Mouse (Mus musculus) thymus, adult 2 months (tissue): ENCODE data around the gene Atg10. TPM values are rescaled to one million over a fixed set of nuclear protein-coding genes. Genes with fewer than 3 reads are reported as not detected.

Source experiments
- DNase-seq: peaks from one replicate; pipeline ENCODE4 v3.0.0; 2021
- H3K27ac ChIP-seq: fragments of 200-500 bp; 2 replicates; pipeline ENCODE4 v1.5.1; 2012; ENCODE audit warnings: low read length, control low read depth; ENCODE audit not compliant: control insufficient read depth, insufficient read depth
- H3K27me3 ChIP-seq: fragments of 200-500 bp; 2 replicates; pipeline ENCODE4 v1.6.1; 2012; ENCODE audit warnings: mild to moderate bottlenecking, low read length, moderate library complexity, mixed read lengths; ENCODE audit not compliant: control insufficient read depth, insufficient read depth
- H3K36me3 ChIP-seq: fragments of 200-500 bp; 2 replicates; pipeline ENCODE4 v1.6.1; 2012; ENCODE audit warnings: mild to moderate bottlenecking, low read length, moderate library complexity; ENCODE audit not compliant: control insufficient read depth, insufficient read depth
- H3K4me1 ChIP-seq: fragments of 200-500 bp; replicated peaks from 2 replicates; pipeline ENCODE4 v1.6.1; 2012; ENCODE audit warnings: low read length; ENCODE audit not compliant: control insufficient read depth, insufficient read depth
- H3K4me3 ChIP-seq: fragments of 200-500 bp; 2 replicates; pipeline ENCODE4 v1.5.1; 2012; ENCODE audit warnings: mild to moderate bottlenecking, low read length, control low read depth, moderate library complexity; ENCODE audit not compliant: control insufficient read depth, insufficient read depth
- CTCF ChIP-seq: fragments of 200-500 bp; IDR thresholded peaks from 2 replicates; pipeline ENCODE4 v1.5.1; 2012; ENCODE audit warnings: mild to moderate bottlenecking, control low read depth, low read length, moderate library complexity, borderline replicate concordance; ENCODE audit not compliant: control insufficient read depth, poor library complexity, insufficient read depth; ENCODE audit errors: extremely low read depth
- POLR2A ChIP-seq: fragments of 200-500 bp; IDR thresholded peaks from 2 replicates; pipeline ENCODE4 v1.6.1; 2012; ENCODE audit warnings: mild to moderate bottlenecking, low read length, control low read depth, moderate library complexity; ENCODE audit not compliant: control insufficient read depth, poor library complexity, insufficient read depth; ENCODE audit errors: extremely low read depth
- WGBS: fragments of 180-500 bp; shearing (Covaris S2); methylation state at CpG from one replicate; pipeline ENCODE4 v1.1.7; 2018; 5-methylcytosine and 5-hydroxymethylcytosine counted together
- polyA plus RNA-seq: library from polyadenylated mRNA; depleted of rRNA; stranded (reverse); fragments of >200 nt; gene quantifications from 2 replicates; pipeline ENCODE4 v1.2.3, GENCODE M21; 2012

Atg10 gene
- polyA plus RNA-seq, 1 experiment = 1.4 TPM

- H3K36me3 ChIP-seq = no peaks in the 10 kb centered on the region
- 94% methylated on average over 3 of the region's 3 CpGs for WGBS
- TF ChIP-seq CTCF = no peak
- H3K27me3 ChIP-seq = no peaks in the 10 kb centered on the region
- H3K27ac ChIP-seq = no peak overlapping the region
- H3K4me1 ChIP-seq = no peaks in the 10 kb centered on the region
- H3K4me3 ChIP-seq = no peak overlapping the region
- no peak for DNase-seq
Measured at GRCm38 (mm10) chr13:90985417-90985816, 238.4 kb downstream of the Atg10 start.

- Histone ChIP-seq H3K27me3 (no peaks in the 10 kb centered on the region), H3K27ac (no peak overlapping the region), H3K36me3 (no peaks in the 10 kb centered on the region), H3K4me1 (no peaks in the 10 kb centered on the region), H3K4me3 (no peak overlapping the region)
- no peak for DNase-seq
- 43% methylated on average over 2 of the region's 2 CpGs for WGBS
- no peak for TF ChIP-seq POLR2A
- TF ChIP-seq CTCF = no peak
Measured at GRCm38 (mm10) chr13:90984073-90984472, 239.7 kb downstream of the Atg10 start.

- 91% methylated on average over 1 of the region's 1 CpGs for WGBS
- Histone ChIP-seq H3K4me3 (no peak overlapping the region), H3K4me1 (no peaks in the 10 kb centered on the region), H3K27me3 (no peaks in the 10 kb centered on the region), H3K36me3 (no peaks in the 10 kb centered on the region), H3K27ac (no peak overlapping the region)
- TF ChIP-seq POLR2A (no peak), CTCF (no peak)
- no peak for DNase-seq
Measured at GRCm38 (mm10) chr13:90981798-90982197, 242.0 kb downstream of the Atg10 start.

DNA sequence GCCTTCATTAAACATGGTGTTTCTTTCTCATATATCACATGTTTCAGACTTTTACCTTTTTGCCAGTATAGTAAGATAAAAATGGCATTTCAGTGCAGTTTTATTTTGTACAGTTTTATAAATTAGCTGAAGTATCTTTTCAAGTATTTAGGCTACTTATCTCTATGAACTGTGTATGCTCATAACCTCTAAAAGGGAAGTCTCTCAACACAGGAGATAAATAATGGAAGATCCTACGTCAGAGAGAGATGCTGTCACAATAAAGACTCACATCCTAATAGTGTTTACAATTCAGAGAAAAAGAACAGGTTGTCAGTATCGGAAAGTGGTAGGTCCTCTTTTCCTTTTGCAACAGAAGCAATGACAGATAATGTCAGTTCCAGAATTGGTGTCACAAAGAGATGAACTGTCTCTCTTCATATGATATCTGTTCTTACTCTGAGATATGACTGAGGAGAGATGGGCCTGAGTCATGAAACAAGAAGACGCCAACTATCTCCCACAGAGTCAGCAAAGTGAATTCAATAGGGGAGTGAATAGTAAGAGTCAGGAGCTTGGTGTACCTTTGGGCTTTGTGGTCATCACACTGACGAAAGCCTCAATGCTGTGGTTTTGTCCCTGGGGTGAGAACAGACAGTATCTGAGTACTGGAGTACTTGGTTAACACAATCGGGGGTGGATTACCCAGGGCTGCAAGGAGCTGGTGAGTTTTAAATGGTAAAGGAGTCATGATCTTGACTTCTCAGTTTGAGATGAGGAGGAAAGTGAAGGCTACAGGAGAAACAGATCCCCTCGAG lies 242.7 kb downstream of the Atg10 start:
- 74% methylated on average over 6 of the region's 6 CpGs for WGBS
- no peak for DNase-seq
- H3K27me3 ChIP-seq = no peaks in the 10 kb centered on the region
- no peaks in the 10 kb centered on the region for H3K36me3 ChIP-seq
- H3K4me1 ChIP-seq = no peaks in the 10 kb centered on the region
- no peak for TF ChIP-seq POLR2A
- TF ChIP-seq CTCF = no peak
- H3K4me3 ChIP-seq = no peak overlapping the region
- H3K27ac ChIP-seq = no peak overlapping the region

DNA sequence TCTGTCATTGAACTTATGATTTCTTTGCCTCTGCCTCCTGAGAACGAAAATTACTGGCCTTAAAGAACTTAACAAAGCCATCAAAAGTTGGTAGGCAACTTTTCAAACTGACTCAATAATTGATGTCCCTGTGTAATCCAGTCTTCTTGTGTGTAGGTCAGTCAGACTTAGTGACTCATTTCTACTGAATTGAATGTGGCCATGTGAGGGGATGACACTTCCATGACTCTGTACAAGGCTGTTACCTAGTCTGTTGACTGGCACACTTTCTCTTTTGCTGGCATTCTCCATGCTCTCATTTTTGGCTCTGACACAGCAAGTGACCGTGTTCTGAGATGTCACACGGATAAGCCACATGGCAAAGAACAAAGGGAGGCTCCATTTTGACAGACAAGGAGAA lies 246.7 kb downstream of the Atg10 start:
- no peaks in the 10 kb centered on the region for H3K4me1 ChIP-seq
- 96% methylated on average over 3 of the region's 3 CpGs for WGBS
- H3K27ac ChIP-seq = no peak overlapping the region
- TF ChIP-seq CTCF (no peak), POLR2A (no peak)
- H3K27me3 ChIP-seq = no peaks in the 10 kb centered on the region
- H3K4me3 ChIP-seq = no peak overlapping the region
- no peaks in the 10 kb centered on the region for H3K36me3 ChIP-seq
- DNase-seq = no peak

GRCm38 (mm10) chr13:90973409-90973808 lies 250.4 kb downstream of the Atg10 start:
- Histone ChIP-seq H3K36me3 (no peaks in the 10 kb centered on the region), H3K4me3 (no peak overlapping the region), H3K4me1 (no peaks in the 10 kb centered on the region), H3K27ac (no peak overlapping the region), H3K27me3 (no peaks in the 10 kb centered on the region)
- WGBS = 95% methylated on average over 7 of the region's 7 CpGs
- TF ChIP-seq POLR2A (no peak), CTCF (no peak)
- no peak for DNase-seq
